Comparison of ENCODE assay signal across 22 mouse cellular contexts in genomic region chr14:16312599-16312998, GRCm38 (mm10).
"Had no signal": no experiment of that assay in that cellular context is flagged by ENCODE, and none has a peak within 500 bp of the region (broad histone marks: within the 10 kb centered on the region; RNA-seq: fewer than 3 reads in every experiment).

No protein-coding gene starts in this region.

- H3K4me3 ChIP-seq: heart, embryonic 10.5 days; heart, embryonic 12.5 days; hindbrain, embryonic 10.5 days; hindbrain, embryonic 12.5 days; layer of hippocampus, adult 2 months; left cerebral cortex, adult 2 months; limb, embryonic 10.5 days; limb, embryonic 12.5 days; liver, embryonic 15.5 days had no signal

- H3K27ac ChIP-seq: heart, embryonic 10.5 days; hindbrain, embryonic 10.5 days; hindbrain, embryonic 12.5 days; hindbrain, embryonic 14.5 days; layer of hippocampus, adult 2 months; left cerebral cortex, adult 2 months; limb, embryonic 10.5 days; limb, embryonic 12.5 days; liver, embryonic 15.5 days had no signal

- H3K27me3 ChIP-seq: heart, embryonic 12.5 days; hindbrain, embryonic 12.5 days; limb, embryonic 12.5 days; liver, embryonic 15.5 days had no signal

- H3K4me2 ChIP-seq: heart, embryonic 12.5 days; hindbrain, embryonic 12.5 days; hindbrain, embryonic 14.5 days; limb, embryonic 12.5 days; liver, embryonic 11.5 days; liver, embryonic 15.5 days had no signal

- DNase-seq: gastrocnemius, postnatal 14 days; heart, adult 18-20 months; heart, postnatal 10 days; heart, postnatal 4 days; kidney, adult 11 months; kidney, postnatal 10 days; kidney, postnatal 25 days; kidney, postnatal 4 days; liver had no signal

- H3K4me1 ChIP-seq: hindbrain, embryonic 10.5 days had no signal

- H3K9me3 ChIP-seq: heart, embryonic 10.5 days; heart, embryonic 12.5 days; hindbrain, embryonic 10.5 days; hindbrain, embryonic 12.5 days; limb, embryonic 10.5 days; limb, embryonic 12.5 days; liver, embryonic 15.5 days had no signal

- ATAC-seq: hindbrain, embryonic 16.5 days; inflammation-experienced regulatory T-cells, adult 6 months had no signal

- H3K9ac ChIP-seq: heart, embryonic 12.5 days; hindbrain, embryonic 12.5 days; hindbrain, embryonic 14.5 days; limb, embryonic 12.5 days; liver, embryonic 15.5 days had no signal

- H3K36me3 ChIP-seq: heart, embryonic 10.5 days; hindbrain, embryonic 10.5 days; hindbrain, embryonic 12.5 days; limb, embryonic 10.5 days had no signal
